Mouse (Mus musculus) kidney, adult 9 months (tissue): Measurements from ENCODE around the gene Urad.

ENCODE experiments used
- DNase-seq: peaks from one replicate; pipeline ENCODE4 v3.0.0; 2022

The Urad gene

GRCm38 (mm10) chr5:147323237-147323917, 1.1 kb upstream of the Urad start:
- DNase-seq, result peak; percentile 66

- peak; percentile 62 for DNase-seq
These were observed 2.6 kb downstream of the Urad start for GRCm38 (mm10) chr5:147319653-147320052.

GRCm38 (mm10) chr5:147317991-147318390, 4.2 kb downstream of the Urad start:
- no peak for DNase-seq

DNA sequence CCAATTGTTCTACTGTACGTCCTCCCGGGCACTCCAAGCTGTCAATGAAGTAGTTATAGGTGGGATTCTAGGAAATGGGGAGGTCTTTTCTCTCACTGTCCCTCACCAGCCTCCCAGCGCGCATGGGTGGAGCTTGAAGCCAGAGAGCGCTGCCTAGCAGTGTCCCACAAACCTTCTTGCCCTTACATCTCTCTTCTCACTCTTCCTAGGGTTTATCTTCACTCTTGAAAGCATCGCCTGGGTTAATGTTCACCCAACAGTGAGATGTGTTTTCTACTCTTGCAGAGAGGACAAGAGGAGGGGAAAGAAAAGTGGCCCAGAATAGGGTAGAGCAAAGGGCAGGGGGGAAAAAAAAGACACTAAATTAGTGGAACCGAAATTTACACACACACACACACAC, 4.9 kb downstream of the Urad start:
- DNase-seq, result no peak

GRCm38 (mm10) chr5:147315432-147316075, 6.7 kb downstream of the Urad start:
- no peak for DNase-seq

GRCm38 (mm10) chr5:147314646-147315431, 7.4 kb downstream of the Urad start:
- DNase-seq, result no peak

GRCm38 (mm10) chr5:147312830-147313685, 9.2 kb downstream of the Urad start:
- no peak for DNase-seq

DNA sequence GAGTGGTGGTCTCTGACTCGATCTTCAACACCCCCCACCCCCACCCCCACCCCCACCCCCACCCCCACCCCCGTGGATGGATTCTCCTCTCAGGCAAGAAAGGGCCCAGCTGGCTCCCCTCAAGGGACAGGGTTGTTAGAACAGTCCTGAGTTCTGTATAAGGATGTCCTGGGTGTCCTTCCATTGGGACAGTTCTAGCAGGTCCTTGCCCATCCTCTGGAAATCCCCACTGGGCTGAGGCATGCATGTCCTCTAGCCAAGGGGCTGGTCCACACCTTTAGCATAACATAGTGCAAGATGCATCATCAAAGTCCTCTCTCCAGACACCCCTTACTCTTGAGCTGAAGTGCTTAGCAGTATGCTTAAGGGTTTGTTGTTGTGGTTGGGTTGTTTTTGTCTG, 12.5 kb downstream of the Urad start:
- no peak for DNase-seq

GRCm38 (mm10) chr5:147308451-147308850, 13.8 kb downstream of the Urad start:
- no peak for DNase-seq

DNA sequence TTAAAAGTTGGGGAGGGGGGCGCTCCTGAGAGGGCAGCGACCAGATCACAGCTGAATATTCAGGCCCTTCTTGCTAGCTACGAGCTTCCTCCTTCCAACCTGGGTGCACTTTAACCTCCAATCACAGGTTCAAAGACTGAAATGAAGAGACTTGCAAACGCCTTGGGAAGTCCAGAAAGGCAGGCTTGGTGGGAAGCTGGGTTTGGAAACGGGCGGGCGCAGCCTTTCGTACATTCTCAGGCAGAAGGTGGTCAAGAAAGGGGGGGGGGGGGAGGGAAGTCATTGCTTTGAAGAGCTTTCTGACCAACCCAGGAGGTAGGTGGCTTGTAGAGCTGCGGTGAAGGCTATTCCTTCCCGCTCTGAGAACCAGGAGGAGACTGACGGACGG, 14.8 kb downstream of the Urad start:
- no peak for DNase-seq

DNA sequence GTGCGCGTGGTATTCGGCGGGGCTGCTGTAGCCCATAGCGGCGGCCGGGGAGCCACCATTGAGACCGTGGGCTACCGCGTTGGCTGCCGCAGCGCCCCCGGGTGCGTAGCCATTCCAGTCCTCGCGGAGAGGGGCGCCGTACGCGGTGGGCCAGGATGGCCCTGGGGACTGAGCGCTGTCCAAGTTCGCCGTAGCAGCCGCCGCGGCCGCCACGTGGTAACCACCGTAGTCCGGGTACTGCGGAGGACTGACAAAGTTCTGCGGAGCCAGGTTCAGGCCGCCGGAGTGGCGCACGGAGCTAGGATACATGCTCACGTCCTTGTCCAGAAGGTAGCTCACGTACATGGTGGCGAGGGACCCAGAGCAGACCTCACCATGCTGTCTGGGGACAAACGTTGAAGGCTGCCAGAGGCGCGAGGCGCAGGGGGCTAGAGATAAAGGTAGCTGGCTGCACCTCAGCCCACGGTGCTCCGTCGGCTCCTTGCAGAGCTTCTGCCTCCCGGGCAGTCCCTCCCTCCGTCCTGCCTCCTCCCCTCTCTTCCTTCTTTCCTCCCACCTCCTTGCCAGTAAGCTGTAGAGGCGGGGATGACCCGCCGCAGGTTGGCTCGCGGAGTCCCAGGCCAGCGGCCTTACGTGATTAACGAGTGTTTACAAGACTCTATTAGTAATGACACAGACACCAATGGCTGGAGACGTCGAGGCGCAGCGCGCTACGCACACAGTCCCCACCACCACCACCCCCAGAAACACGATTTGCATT, 15.4 kb downstream of the Urad start, which contains the start of gene Cdx2:
Cdx2 (minus strand) TSS at position 633 of the 760 bp plus-strand sequence.
- DNase-seq, result no peak

- no peak for DNase-seq
These were observed 16.2 kb downstream of the Urad start for GRCm38 (mm10) chr5:147305856-147306637.

- DNase-seq, result no peak
These were observed 17.1 kb downstream of the Urad start for GRCm38 (mm10) chr5:147305166-147305565.

DNA sequence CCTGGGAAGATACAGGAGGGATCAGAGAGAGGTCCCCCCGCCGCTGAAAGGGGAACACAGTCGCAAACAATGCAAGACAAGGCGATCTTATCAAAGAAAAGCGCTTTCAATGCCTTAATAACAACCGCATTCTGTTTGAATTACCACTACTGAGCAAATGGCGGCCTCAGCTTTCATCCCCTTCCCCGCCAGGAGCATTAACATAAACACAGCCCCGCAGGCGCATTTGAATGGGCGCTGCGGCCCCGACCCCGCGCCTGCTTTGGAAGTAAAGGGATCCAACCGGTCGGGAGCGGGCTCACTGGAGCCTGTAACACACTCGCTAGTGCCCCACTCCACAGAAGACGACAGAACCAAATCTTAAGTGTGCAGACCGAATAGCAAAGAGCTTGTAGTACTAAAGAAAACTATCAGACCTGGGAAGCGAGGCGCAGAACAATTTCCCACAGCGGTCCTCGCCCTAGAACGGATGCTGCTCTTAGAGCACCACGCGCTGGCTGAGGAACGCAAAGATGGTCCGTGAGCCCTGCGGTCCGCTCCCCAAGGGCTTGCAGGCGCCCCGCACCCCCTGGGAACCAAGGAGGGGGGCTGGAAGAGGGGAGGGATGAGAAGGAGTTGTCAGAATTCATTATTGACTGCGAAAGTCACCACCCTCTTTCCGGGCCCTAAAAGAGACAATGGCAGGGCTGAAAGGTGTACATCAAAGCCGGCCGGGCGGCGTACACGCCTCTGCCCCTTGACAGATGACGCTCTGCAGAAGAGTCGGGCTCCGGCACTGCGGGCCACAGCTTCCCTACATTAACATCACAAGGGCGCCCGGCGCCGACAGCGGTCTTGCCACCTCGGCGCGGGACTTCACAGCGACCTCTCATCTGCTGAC, 17.7 kb downstream of the Urad start:
- no peak for DNase-seq

DNA sequence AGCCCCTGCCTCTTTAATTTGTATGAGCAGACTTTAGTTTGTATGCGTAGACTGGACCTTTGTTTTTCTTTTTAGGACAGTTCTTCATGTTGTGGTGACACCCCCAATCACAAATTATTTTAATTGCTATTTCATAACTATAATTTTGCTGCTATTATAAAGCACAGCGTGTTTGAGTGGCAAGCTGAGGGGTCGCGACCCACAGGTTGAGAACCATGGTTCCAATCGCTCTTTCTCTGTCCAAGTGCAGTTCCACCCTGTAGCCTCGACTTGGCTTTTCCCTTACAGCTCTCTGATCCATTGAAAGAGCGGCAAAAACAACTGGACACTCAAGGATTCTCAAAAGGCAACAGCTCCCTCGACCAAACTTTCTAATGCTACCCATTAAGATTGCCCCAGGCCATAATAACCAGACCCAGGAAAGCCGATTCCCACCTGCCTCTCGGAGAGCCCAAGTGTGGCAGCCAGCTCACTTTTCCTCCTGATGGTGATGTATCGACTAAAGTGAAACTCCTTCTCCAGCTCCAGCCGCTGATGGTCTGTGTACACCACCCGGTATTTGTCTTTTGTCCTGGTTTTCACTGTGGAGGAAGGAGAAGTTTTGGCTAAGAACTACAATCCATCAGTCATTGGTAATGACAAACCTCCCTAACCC, 19.4 kb downstream of the Urad start:
- no peak for DNase-seq

- no peak for DNase-seq
These were observed 20.1 kb downstream of the Urad start for GRCm38 (mm10) chr5:147302141-147302540.

- DNase-seq, result no peak
These were observed 20.5 kb downstream of the Urad start for GRCm38 (mm10) chr5:147301781-147302070.

DNA sequence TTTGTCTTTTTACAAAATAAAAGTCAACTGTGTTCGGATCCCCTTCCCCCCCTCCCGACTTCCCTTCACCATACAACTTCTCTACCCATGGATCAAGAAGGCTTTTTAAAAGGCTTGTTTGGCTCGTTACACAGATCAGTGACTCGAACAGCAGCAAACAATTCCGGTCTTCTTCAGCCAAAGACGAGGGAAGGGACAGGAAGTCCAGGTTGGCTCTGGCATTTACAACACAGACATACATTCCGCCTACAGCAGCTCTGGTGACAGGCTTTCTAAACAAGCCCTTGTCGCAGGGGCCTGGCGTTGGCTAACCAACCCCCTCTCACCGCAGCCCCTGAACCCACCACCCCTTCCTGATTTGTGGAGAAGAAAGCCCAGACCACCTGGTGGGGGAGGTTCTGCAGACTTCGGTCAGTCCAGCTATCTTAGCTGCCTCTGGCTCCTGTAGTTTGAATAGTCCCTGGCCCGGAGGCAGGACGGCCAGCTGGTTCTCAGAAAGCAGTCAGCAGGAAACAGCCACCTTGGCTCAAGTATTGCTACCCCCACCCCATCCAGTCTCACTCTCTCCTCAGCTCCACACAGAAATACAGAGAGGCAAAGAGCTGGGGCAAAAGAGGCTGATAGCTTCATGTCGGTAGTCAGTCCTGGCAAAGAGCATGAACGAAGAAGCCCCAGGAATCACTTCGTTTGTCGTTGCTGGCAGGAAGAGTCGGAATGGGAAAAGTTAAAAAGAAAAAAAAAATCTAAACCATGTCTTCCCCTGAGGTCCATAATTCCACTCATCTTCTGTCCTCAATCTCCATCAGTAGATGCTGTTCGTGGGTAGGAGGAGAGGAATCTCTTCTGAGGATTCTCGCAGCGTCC, 21.1 kb downstream of the Urad start:
- no peak for DNase-seq

DNA sequence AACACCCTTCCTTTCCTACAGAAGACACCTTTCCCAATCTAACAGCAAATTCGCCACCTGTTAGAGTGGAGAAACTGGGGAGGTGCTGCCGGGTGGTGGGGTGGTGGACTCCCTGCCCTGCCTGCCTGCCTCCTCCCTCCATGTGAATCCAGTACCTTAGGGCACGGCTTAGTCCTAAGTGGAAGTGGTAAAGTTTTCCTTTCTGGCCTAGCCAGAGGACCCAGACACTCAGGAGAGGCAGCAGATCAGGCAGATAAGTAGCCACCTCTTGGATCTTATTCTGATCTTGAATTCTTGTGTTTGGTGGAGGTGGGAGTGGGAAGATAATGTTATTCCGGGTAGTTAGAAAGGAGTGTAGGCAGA, 22.3 kb downstream of the Urad start:
- no peak for DNase-seq
